Comparison of ENCODE assay signal across 24 mouse cellular contexts in genomic region chr8:85845887-85846286, GRCm38 (mm10). TPM values are rescaled to one million over a fixed set of nuclear protein-coding genes. Genes with fewer than 3 reads are reported as not detected.
DNase-seq lines count a peak whose midpoint lies in the region; TF ChIP-seq lines count a peak whose summit lies in the region.
"Had no signal": no experiment of that assay in that cellular context is flagged by ENCODE, and none has a peak within 500 bp of the region (broad histone marks: within the 10 kb centered on the region; RNA-seq: fewer than 3 reads in every experiment).

No protein-coding gene starts in this region.

- DNase-seq in gastrocnemius, adult 2 months, result no peak
- no peak for DNase-seq in gastrocnemius, postnatal 25 days
- DNase-seq in MEL (ENCODE audit: low read depth, low spot score), result peak; percentile 60
- no peak for DNase-seq in layer of hippocampus, adult 9-11 months
- no peak for DNase-seq in left cerebral cortex, postnatal 14 days (ENCODE audit: low spot score in 2 of 2)
- DNase-seq: adrenal gland, adult 8-10 months; adrenal gland, postnatal 14 days; adrenal gland, postnatal 36 days; B cell, adult 2 months; cerebellum, adult 11-12 months; cerebellum, adult 2 months; cerebellum, adult 9-11 months; cerebellum, postnatal 14 days; cerebellum, postnatal 36 days; embryo, embryonic 11 days had no signal

- intact Hi-C loops in gastrocnemius, adult 2 months (cut with DNase I), result loop anchor here (5.0 kb wide), 1 partner anchor 91 kb away; no protein-coding TSS in a partner anchor
- intact Hi-C loops in left cerebral cortex, postnatal 14 days (cut with DNase I), result loop anchor here (10.0 kb wide), 1 partner anchor 739 kb away; the partner anchor contains the start of gene Abcc12

- H3K36me3 ChIP-seq in MEL (ENCODE audit: control insufficient read depth in 1 of 2, insufficient read depth in 2 of 2, low read length in 2 of 2), result peaks cover 4 to 32% of the 10 kb centered on the region in 2 experiments
- H3K36me3 ChIP-seq in myocyte (ENCODE audit: control insufficient read depth, insufficient read depth), result no peaks in the 10 kb centered on the region
- H3K36me3 ChIP-seq: forebrain, embryonic 12.5 days had no signal

- peak overlapping the region; percentile 5 for H3K4me2 ChIP-seq in myocyte (ENCODE audit: low read depth)
- H3K4me2 ChIP-seq: embryonic facial prominence, embryonic 13.5 days; embryonic facial prominence, embryonic 15.5 days; forebrain, embryonic 12.5 days had no signal

- no peak overlapping the region for H3K4me3 ChIP-seq in gastrocnemius, adult 2 months
- no peak overlapping the region for H3K4me3 ChIP-seq in MEL (ENCODE audit: control insufficient read depth in 1 of 2, insufficient read depth in 1 of 2, low read depth in 2 of 2, low read length in 2 of 2)
- H3K4me3 ChIP-seq in myocyte, result no peak overlapping the region
- H3K4me3 ChIP-seq: embryonic facial prominence, embryonic 13.5 days; embryonic facial prominence, embryonic 15.5 days; erythroblast, embryonic 14.5 days; forebrain, embryonic 10.5 days; forebrain, embryonic 12.5 days had no signal

- no peak overlapping the region for H3ac ChIP-seq in myocyte (ENCODE audit: control insufficient read depth, insufficient read length)

- no peak for TF ChIP-seq POLR2A in MEL (IDR thresholded peaks at IDR 0.05; ENCODE audit: control insufficient read depth in 1 of 2, insufficient read depth in 1 of 2, low read depth in 1 of 2, low read length in 2 of 2, poor library complexity in 1 of 2)
- no peak for TF ChIP-seq POLR2A in myocyte (IDR thresholded peaks at IDR 0.05; ENCODE audit: insufficient read length, low read depth)

- H3K4me1 ChIP-seq in MEL (ENCODE audit: control insufficient read depth in 1 of 2, insufficient read depth in 2 of 2, low read length in 2 of 2), result peaks cover 4 to 28% of the 10 kb centered on the region in 2 experiments

- peaks cover 19% of the 10 kb centered on the region for H3K79me2 ChIP-seq in MEL (ENCODE audit: control insufficient read depth, insufficient read depth, low read length, poor library complexity)
- peaks cover 9% of the 10 kb centered on the region for H3K79me2 ChIP-seq in myocyte (ENCODE audit: control insufficient read depth, insufficient read depth)

- no peak for TF ChIP-seq RAD21 in MEL (IDR thresholded peaks at IDR 0.05; ENCODE audit: low read depth, low read length)

- no peaks in the 10 kb centered on the region for H3K27me3 ChIP-seq in MEL (ENCODE audit: control insufficient read depth in 1 of 2, insufficient read depth in 2 of 2, low read length in 2 of 2)
- H3K27me3 ChIP-seq in myocyte (ENCODE audit: control insufficient read depth, insufficient read depth, insufficient read length), result no peaks in the 10 kb centered on the region
- H3K27me3 ChIP-seq: CH12.LX; embryonic facial prominence, embryonic 13.5 days; embryonic facial prominence, embryonic 15.5 days; forebrain, embryonic 12.5 days; Patski had no signal

- H3K9ac ChIP-seq in MEL (ENCODE audit: control insufficient read depth, low read depth, low read length, poor library complexity, severe bottlenecking), result no peak overlapping the region; the same call in 1 of the 2 replicates
- H3K9ac ChIP-seq: embryonic facial prominence, embryonic 13.5 days; embryonic facial prominence, embryonic 15.5 days; forebrain, embryonic 12.5 days had no signal

- no peaks in the 10 kb centered on the region for H3K9me3 ChIP-seq in MEL (replicated peaks; ENCODE audit: insufficient read depth, low read length)
- H3K9me3 ChIP-seq: embryonic facial prominence, embryonic 13.5 days; embryonic facial prominence, embryonic 15.5 days; forebrain, embryonic 10.5 days; forebrain, embryonic 12.5 days; G1E had no signal

- peak; percentile 61 to 69; a peak in 3 of 4 replicates for TF ChIP-seq EP300 in MEL (IDR thresholded peaks at IDR 0.05; ENCODE audit: low read depth in 1 of 2, low read length in 2 of 2)

- peak overlapping the region; percentile 56; the same call in 1 of the 2 replicates for H3K27ac ChIP-seq in gastrocnemius, adult 2 months
- H3K27ac ChIP-seq in MEL (ENCODE audit: control insufficient read depth, low read depth, low read length), result no peak overlapping the region
- H3K27ac ChIP-seq: embryonic facial prominence, embryonic 13.5 days; embryonic facial prominence, embryonic 15.5 days; forebrain, embryonic 10.5 days; forebrain, embryonic 12.5 days had no signal

- no peak for TF ChIP-seq CTCF in gastrocnemius, adult 2 months (IDR thresholded peaks at IDR 0.05)
- no peak for TF ChIP-seq CTCF in MEL (IDR thresholded peaks at IDR 0.05 in 2 of 3, conservative IDR thresholded peaks at IDR 0.05 in 1 of 3; ENCODE audit: control insufficient read depth in 1 of 3, insufficient read depth in 1 of 3, low read depth in 2 of 3, low read length in 3 of 3, poor library complexity in 1 of 3, severe bottlenecking in 1 of 3)

TF ChIP-seq in MEL, 35 proteins besides CTCF, POLR2A, EP300 and RAD21 (continues in another document):
- TF ChIP-seq ZC3H11A (IDR thresholded peaks at IDR 0.05; ENCODE audit: low read depth, low read length) (no peak), NELFE (IDR thresholded peaks at IDR 0.05; ENCODE audit: low read depth, low read length) (no peak), ZKSCAN1 (IDR thresholded peaks at IDR 0.05; ENCODE audit: low read depth, low read length) (no peak), E2F4 (IDR thresholded peaks at IDR 0.05; ENCODE audit: borderline replicate concordance, low read depth, low read length) (no peak), BHLHE40 (IDR thresholded peaks at IDR 0.05; ENCODE audit: borderline replicate concordance, low read depth, low read length) (no peak), USF2 (IDR thresholded peaks at IDR 0.05; ENCODE audit: borderline replicate concordance in 1 of 2, insufficient read depth in 1 of 2, low read depth in 1 of 2, low read length in 2 of 2) (no peak), JUND (IDR thresholded peaks at IDR 0.05; ENCODE audit: low read depth, low read length) (no peak), GATA1 (IDR thresholded peaks at IDR 0.05; ENCODE audit: low read depth, low read length) (peak; percentile 46; the same call in 1 of the 2 replicates), POLR2AphosphoS5 (IDR thresholded peaks at IDR 0.05; ENCODE audit: borderline replicate concordance, low read depth, low read length) (no peak), MXI1 (IDR thresholded peaks at IDR 0.05; ENCODE audit: low read depth, low read length) (no peak), TCF12 (IDR thresholded peaks at IDR 0.05; ENCODE audit: low read depth, low read length) (0 out of 2 replicates have a peak, but pooled peaks have one; percentile 35), ETS1 (IDR thresholded peaks at IDR 0.05; ENCODE audit: low read depth, low read length) (peak; percentile 86), KAT2A (conservative IDR thresholded peaks at IDR 0.05; ENCODE audit: low read depth, low read length) (no peak), MYC (IDR thresholded peaks at IDR 0.05; ENCODE audit: low read depth, low read length) (no peak), SIN3A (IDR thresholded peaks at IDR 0.05; ENCODE audit: low read length) (0 out of 2 replicates have a peak, but pooled peaks have one; percentile 20), UBTF (IDR thresholded peaks at IDR 0.05; ENCODE audit: borderline replicate concordance, insufficient read depth, low read depth, low read length) (no peak)

TF ChIP-seq in myocyte, 11 proteins besides CTCF, POLR2A, EP300 and RAD21:
- TF ChIP-seq SRF (IDR thresholded peaks at IDR 0.05; ENCODE audit: control insufficient read depth, insufficient read length, low read depth) (no peak), TCF12 (IDR thresholded peaks at IDR 0.05; ENCODE audit: insufficient read depth, poor library complexity, severe bottlenecking) (no peak), REST (IDR thresholded peaks at IDR 0.05; ENCODE audit: insufficient read depth, insufficient read length) (no peak), MYOD1 (IDR thresholded peaks at IDR 0.05; ENCODE audit: control insufficient read depth in 1 of 3, insufficient read length in 2 of 3, low read depth in 2 of 3) (no peak), MYOG (IDR thresholded peaks at IDR 0.05; ENCODE audit: control insufficient read depth in 1 of 3, insufficient read depth in 1 of 3, insufficient read length in 2 of 3, low read depth in 2 of 3) (no peak), E2F4 (IDR thresholded peaks at IDR 0.05; ENCODE audit: insufficient read depth) (no peak), TCF3 (IDR thresholded peaks at IDR 0.05; ENCODE audit: insufficient read length, low read depth) (no peak), MAX (IDR thresholded peaks at IDR 0.05; ENCODE audit: low read depth) (no peak), USF1 (IDR thresholded peaks at IDR 0.05; ENCODE audit: low read depth) (no peak), POLR2AphosphoS2 (IDR thresholded peaks at IDR 0.05; ENCODE audit: insufficient read length, low read depth) (no peak), CEBPB (IDR thresholded peaks at IDR 0.05; ENCODE audit: insufficient read depth, poor library complexity, severe bottlenecking) (no peak)
TF ChIP-seq in myocyte: peak in this region for 0.

RNA-seq across cellular contexts. Expression of gene Phkb, which starts 5.1 kb away (rescaled TPM):
- total RNA-seq in gastrocnemius, adult 2 months (2021), result 100 to 1,000 TPM; 268 to 447 TPM
- total RNA-seq in gastrocnemius, postnatal 25 days (2021), result 100 to 1,000 TPM; 229 to 257 TPM
- total RNA-seq in MEL (2012; rRNA removed), result 18.6 and 18.8 TPM in 2 replicates
- polyA plus RNA-seq in MEL (2012; ENCODE audit: insufficient read depth in 1 of 2, insufficient read length in 2 of 2, low read depth in 1 of 2, low replicate concordance in 2 of 2, missing spikeins in 1 of 2) (10 to 100 TPM in 1 of 2 experiments, not detected in 1; 14.1 TPM), myocyte (2012; fragmentation: generic; extraction: Trizol) (22.0 TPM)
- 10 to 100 TPM; 28.2 to 30.4 TPM for total RNA-seq in left cerebral cortex, postnatal 14 days (2021)

RNA-seq across cellular contexts. Expression of gene Itfg1, which starts 5.2 kb away (rescaled TPM):
- total RNA-seq in gastrocnemius, adult 2 months (2021), result 10 to 100 TPM; 39.5 to 45.8 TPM
- 10 to 100 TPM; 32.7 to 34.1 TPM for total RNA-seq in gastrocnemius, postnatal 25 days (2021)
- total RNA-seq in MEL (2012; rRNA removed), result 22.8 and 26.7 TPM in 2 replicates
- 10 to 100 TPM in 1 of 2 experiments, not detected in 1; 21.8 TPM for polyA plus RNA-seq in MEL (2012; ENCODE audit: insufficient read depth in 1 of 2, insufficient read length in 2 of 2, low read depth in 1 of 2, low replicate concordance in 2 of 2, missing spikeins in 1 of 2)
- polyA plus RNA-seq in myocyte (2012; fragmentation: generic; extraction: Trizol), result 28.1 TPM
- 100 to 1,000 TPM; 193 to 199 TPM for total RNA-seq in left cerebral cortex, postnatal 14 days (2021)

Comparison
In these comparisons a context has a peak if more than half of its experiments do, and no peak if none do; other contexts are left out.
1. RNA of gene Phkb, which starts 5.1 kb away (total RNA-seq): 268 to 447 TPM in gastrocnemius, adult 2 months and 229 to 257 TPM in gastrocnemius, postnatal 25 days; 28.2 to 30.4 TPM in left cerebral cortex, postnatal 14 days and 18.6 to 18.8 TPM in MEL; every median in the first group is over 4 times any median in the second.